ENCODE assay signal across 22 mouse cellular contexts in the genomic region with DNA sequence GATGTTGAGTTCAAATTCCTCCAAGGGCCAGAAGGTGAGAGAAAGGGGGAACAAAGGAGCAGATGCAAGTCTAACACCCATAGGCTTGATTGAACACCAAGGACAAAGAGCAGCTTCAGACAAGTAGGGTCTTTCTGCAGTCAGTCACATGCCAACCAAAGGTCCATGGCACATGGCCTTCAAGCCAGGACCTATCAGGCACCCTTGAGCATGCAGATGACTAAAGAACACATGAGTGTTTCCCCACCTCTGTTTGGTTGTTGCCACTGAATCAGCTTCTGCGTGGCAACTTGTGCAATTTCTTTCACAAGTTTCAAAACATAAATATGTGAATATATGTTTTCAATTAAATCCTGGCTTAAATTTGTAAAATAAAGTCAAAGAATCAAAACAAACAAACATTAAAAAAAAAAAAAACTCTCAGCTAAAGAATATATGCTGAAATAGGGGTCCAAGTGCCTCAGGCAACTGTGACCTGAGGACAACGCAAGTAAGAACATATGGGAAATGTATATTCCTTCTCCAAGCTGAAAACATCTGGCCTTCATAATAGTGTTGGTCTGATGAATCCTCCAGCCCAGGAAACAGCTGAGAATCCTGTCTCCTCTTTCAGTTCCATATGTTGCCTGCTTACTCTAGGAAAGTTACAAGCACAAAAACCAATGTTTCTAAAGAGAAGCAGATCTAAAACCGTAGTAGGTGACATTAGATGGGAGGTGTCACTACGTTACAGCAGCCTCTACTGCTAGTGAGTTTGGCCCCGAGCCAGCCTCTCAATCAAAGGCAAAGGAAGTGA.
DNase-seq lines count a peak whose midpoint lies in the region; ATAC-seq and TF ChIP-seq lines count a peak whose summit lies in the region.
"Had no signal": no experiment of that assay in that cellular context is flagged by ENCODE, and none has a peak within 500 bp of the region (broad histone marks: within the 10 kb centered on the region; RNA-seq: fewer than 3 reads in every experiment).

No protein-coding gene starts in this region.

- DNase-seq in right cerebral cortex, postnatal 14 days = peak; percentile 9
- no peak for DNase-seq in right cerebral cortex, postnatal 10 days (ENCODE audit: low spot score in 2 of 2)
- no peak for DNase-seq in thymus, adult 2 months
- DNase-seq in MN1 (ENCODE audit: low spot score) = no peak
- DNase-seq: adrenal gland, postnatal 14 days; cerebellum, adult 8-10 months; gastrocnemius, postnatal 10 days; heart, postnatal 14 days; lung, adult 2 months; lung, postnatal 4 days; midbrain, embryonic 14.5 days; thymus, postnatal 14 days had no signal

- no peak for TF ChIP-seq POLR2A in thymus, adult 2 months (IDR thresholded peaks at IDR 0.05; ENCODE audit: control insufficient read depth, extremely low read depth, insufficient read depth, low read length, poor library complexity)

- no peaks in the 10 kb centered on the region for H3K9me3 ChIP-seq in intestine, embryonic 16.5 days (ENCODE audit: control insufficient read depth, low read length)
- H3K9me3 ChIP-seq: hindbrain, embryonic 13.5 days; kidney, embryonic 15.5 days; limb, embryonic 15.5 days had no signal

- no peak overlapping the region for H3K27ac ChIP-seq in thymus, adult 2 months (ENCODE audit: control insufficient read depth, insufficient read depth, low read length)
- H3K27ac ChIP-seq in intestine, embryonic 16.5 days (ENCODE audit: low read length) = no peak overlapping the region
- H3K27ac ChIP-seq: hindbrain, embryonic 13.5 days; kidney, embryonic 15.5 days; limb, embryonic 15.5 days; stomach, postnatal 0 days had no signal

- ATAC-seq in common myeloid progenitor, adult 5-6 weeks (replicated peaks; ENCODE audit: low read depth, poor library complexity, severe bottlenecking) = 0 out of 2 replicates have a peak, but pooled peaks have one; percentile 7
- ATAC-seq in granulocyte monocyte progenitor cell, adult 5-6 weeks (replicated peaks; ENCODE audit: poor library complexity, severe bottlenecking) = peak; percentile 61
- ATAC-seq in intestine, embryonic 16.5 days = no peak
- ATAC-seq: CD4-positive, CD25-positive, alpha-beta regulatory T cell, adult 4 months had no signal

- 76% methylated on average over 5 of the region's 5 CpGs for WGBS in thymus, adult 2 months
- 69% methylated on average over 5 of the region's 5 CpGs for WGBS in intestine, embryonic 16.5 days

- H3K4me1 ChIP-seq in thymus, adult 2 months (replicated peaks; ENCODE audit: control insufficient read depth, insufficient read depth, low read length) = no peaks in the 10 kb centered on the region
- no peaks in the 10 kb centered on the region for H3K4me1 ChIP-seq in intestine, embryonic 16.5 days (ENCODE audit: control insufficient read depth, insufficient read depth, low read length)
- H3K4me1 ChIP-seq: hindbrain, embryonic 13.5 days; kidney, embryonic 15.5 days; limb, embryonic 15.5 days had no signal

- no peaks in the 10 kb centered on the region for H3K27me3 ChIP-seq in thymus, adult 2 months (ENCODE audit: control insufficient read depth, insufficient read depth, low read length)
- H3K27me3 ChIP-seq in intestine, embryonic 16.5 days (replicated peaks; ENCODE audit: control insufficient read depth, insufficient read depth, low read length) = no peaks in the 10 kb centered on the region
- H3K27me3 ChIP-seq: hindbrain, embryonic 13.5 days; kidney, embryonic 15.5 days; limb, embryonic 15.5 days had no signal

- no peak for TF ChIP-seq CTCF in thymus, adult 2 months (IDR thresholded peaks at IDR 0.05; ENCODE audit: borderline replicate concordance, control insufficient read depth, extremely low read depth, insufficient read depth, low read length, poor library complexity)

- no peaks in the 10 kb centered on the region for H3K36me3 ChIP-seq in thymus, adult 2 months (ENCODE audit: control insufficient read depth, insufficient read depth, low read length)
- H3K36me3 ChIP-seq in intestine, embryonic 16.5 days (ENCODE audit: control insufficient read depth, insufficient read depth, low read length) = no peaks in the 10 kb centered on the region
- H3K36me3 ChIP-seq: G1E; hindbrain, embryonic 13.5 days; kidney, embryonic 15.5 days; limb, embryonic 15.5 days had no signal

- H3K9ac ChIP-seq in intestine, embryonic 16.5 days (ENCODE audit: low read depth, low read length) = no peak overlapping the region
- H3K9ac ChIP-seq: hindbrain, embryonic 13.5 days; kidney, embryonic 15.5 days; limb, embryonic 15.5 days had no signal

- H3K4me2 ChIP-seq in intestine, embryonic 16.5 days (ENCODE audit: low read depth, low read length) = no peak overlapping the region
- H3K4me2 ChIP-seq: hindbrain, embryonic 13.5 days; kidney, embryonic 15.5 days; limb, embryonic 15.5 days had no signal

- no peak overlapping the region for H3K4me3 ChIP-seq in thymus, adult 2 months (ENCODE audit: control insufficient read depth, insufficient read depth, low read length)
- H3K4me3 ChIP-seq in intestine, embryonic 16.5 days (ENCODE audit: low read length) = no peak overlapping the region
- H3K4me3 ChIP-seq: hindbrain, embryonic 13.5 days; kidney, embryonic 15.5 days; limb, embryonic 15.5 days; myocyte had no signal
